Mouse (Mus musculus) B cell, adult 67 days (primary cell): ENCODE results near the gene Igfbp1. TPM values are rescaled to one million over a fixed set of nuclear protein-coding genes. Genes with fewer than 3 reads are reported as not detected.

Source experiments
- total RNA-seq, 2 experiments: library from RNA; stranded (reverse); gene quantifications; 4 replicates each; pipeline ENCODE4 v1.2.4; 2023

The Igfbp1 gene
- not detected for total RNA-seq

GRCm38 (mm10) chr11:7197491-7197941, at the start of gene Igfbp1:
TSS of gene Igfbp1 (plus strand) at chr11:7197782.

GRCm38 (mm10) chr11:7188469-7188868, 9.1 kb upstream of the Igfbp1 start, which contains the start of gene Gm11985:
TSS of gene Gm11985 (minus strand) at chr11:7188569.

GRCm38 (mm10) chr11:7213501-7214341, 16.1 kb downstream of the Igfbp1 start, which contains the start of gene Igfbp3:
TSS of gene Igfbp3 (minus strand) at chr11:7213923.

Other genes with a start within 250 kb of the Igfbp1 start
- gene Adcy1, start 134.3 kb upstream of the Igfbp1 start, total RNA-seq = not detected
- not detected for gene Gm11985, start 9.2 kb upstream of the Igfbp1 start, total RNA-seq
- not detected for gene Igfbp3, start 16.1 kb downstream of the Igfbp1 start, total RNA-seq